Mouse (Mus musculus) gastrocnemius, postnatal 14 days (tissue): ENCODE data around the gene Foxp1. TPM values are rescaled to one million over a fixed set of nuclear protein-coding genes. Genes with fewer than 3 reads are reported as not detected.

Source experiments
- DNase-seq: peaks from one replicate; pipeline ENCODE4 v3.0.0; 2021; ENCODE audit warnings: mixed read lengths
- intact Hi-C: fragments of 180-260 bp; cut with DNase I; formaldehyde crosslinking; loops from one replicate; pipeline ENCODE4 v1.15.1; 2025; ENCODE audit warnings: low total_unique reads
- total RNA-seq, 2 experiments: library from RNA; stranded (reverse); gene quantifications; 2 replicates each; pipeline ENCODE4 v1.2.3; 2021

The Foxp1 gene
- total RNA-seq, 2 experiments from 2014 or later = 18.0 to 20.7 TPM

DNA sequence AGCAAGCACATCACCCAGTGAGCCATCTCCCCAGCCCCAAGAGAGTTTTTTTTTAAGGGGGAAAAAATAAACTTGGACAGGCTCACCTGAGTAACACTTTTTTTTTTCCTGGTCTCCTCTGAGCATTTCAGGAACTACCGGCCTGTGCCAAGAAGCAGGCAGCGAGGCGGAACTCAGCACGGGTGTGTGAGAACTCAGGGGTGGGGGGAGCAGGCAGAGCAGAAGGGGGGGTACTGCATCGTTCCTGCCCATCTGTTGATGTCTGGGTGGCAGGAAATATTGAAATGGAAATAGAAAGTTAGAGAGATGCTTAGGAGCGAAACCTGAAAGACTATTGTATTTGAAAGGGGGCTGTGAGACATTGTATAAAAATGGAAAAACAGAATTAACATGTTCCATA, 146.7 kb downstream of the Foxp1 start:
- DNase-seq = no peak
- intact Hi-C loops = no loop called here

DNA sequence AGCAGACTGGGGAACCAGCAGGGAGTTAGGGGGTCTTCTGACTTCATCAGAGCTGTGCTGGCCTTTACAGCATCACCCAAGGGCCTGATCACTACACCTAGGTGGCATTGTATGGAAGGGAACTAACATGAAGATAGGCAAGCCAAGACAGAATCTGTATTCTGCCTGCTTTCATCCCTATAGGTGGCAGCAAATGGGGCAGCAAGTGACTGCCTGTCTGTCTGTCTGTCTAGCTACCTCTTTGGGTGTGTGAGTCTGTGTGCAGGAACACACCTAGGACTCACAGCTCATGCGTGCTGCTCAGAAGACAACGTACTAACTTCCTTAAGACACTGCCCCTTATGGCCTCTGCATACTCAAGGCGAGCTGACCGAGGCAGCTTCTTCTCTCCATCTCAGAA, 147.1 kb downstream of the Foxp1 start:
- DNase-seq = no peak
- intact Hi-C loops = no loop called here

DNA sequence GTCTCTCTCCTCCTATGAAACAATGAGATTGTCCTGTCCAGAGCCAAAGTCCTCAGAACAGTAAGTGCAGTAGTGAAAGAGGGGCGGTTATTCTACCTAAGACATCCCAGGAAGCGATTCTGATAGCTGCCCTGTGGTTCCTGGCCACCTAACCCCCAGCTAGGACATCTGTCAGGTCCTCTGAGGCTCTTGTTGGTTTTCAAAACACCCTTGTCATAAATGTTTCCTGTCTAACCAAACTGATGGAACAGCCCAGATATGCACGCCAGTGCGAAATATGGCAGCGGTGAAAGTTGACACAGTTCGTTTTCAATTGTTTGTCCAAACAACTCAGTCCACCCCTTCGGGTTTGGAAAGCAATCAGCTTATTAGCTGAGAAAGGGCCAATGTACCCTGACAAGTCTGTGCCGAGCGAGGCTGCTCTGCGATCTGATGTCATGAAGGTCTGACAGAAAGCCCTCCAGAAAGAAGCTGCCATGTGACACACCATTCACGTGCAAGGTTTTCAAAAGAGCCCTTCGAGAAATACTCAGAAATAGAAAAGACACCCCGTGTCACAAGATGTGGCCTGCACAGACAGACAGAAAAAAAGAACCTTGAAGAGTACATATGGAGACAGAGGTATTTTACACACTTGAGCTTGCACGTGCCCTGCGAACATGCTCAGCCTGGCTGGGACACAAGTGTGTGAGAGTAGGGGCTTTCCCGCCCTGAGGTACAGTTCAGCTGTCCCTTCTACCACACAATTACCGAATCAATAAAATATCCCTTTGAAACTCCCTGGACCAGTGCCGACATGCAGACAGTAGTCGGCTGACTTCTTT, 147.9 kb downstream of the Foxp1 start:
- intact Hi-C loops = no loop called here
- DNase-seq = no peak

DNA sequence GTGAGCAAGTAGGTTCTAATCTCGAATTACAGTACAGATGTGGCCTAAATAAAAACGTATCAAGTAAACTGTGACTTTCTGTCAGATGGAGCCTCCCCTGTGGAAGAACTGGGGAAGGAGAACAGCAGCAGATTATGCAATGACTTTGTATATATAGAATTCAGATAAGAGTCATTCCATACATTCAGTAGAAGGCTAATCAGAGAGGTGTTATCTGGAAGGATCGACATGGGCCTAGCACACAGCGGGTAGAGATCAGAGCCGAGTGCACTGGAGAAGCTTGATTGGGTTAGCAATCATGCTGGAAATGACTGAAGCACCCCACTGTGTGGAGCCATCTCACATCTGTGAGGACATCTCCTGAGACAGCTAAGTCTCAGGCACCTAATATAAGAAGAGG, 150.1 kb downstream of the Foxp1 start:
- intact Hi-C loops = no loop called here
- no peak for DNase-seq

DNA sequence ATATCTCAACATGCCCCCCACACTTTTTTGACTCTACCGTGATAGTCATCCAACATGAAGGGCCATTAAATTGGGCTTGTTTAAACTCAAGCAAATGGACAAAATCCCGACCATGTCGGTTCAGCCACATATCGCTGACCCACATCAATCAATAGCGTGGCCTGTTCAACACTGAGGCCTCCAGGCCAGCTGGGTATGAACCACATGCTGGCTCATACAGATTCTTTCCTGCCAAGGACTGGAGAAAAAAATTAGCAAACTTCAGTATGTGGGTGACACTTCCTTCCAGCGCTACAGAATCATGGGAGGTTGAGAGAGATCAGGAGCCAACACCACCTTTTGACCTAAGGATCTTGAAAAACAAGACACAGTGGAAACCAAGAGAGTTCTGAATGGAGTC, 150.5 kb downstream of the Foxp1 start:
- intact Hi-C loops = no loop called here
- no peak for DNase-seq

DNA sequence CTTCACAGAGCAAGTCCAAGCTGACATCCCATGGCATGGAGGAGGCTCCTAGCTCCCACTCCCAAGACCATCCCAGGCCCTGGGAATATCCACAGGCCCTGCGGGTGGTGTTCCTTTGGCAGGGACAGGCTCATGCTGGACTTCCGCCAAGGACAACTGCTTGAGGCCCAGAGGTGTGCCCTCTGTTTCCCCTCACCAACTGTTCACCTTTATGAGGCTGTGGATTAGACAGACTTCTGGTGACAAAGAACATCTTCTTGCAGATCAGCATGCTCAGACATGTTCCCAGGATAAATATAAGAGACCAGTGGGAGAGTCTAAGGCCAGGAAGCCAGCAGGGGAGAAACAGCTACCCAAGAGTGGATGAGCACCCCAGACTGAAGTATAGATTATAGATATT, 152.6 kb downstream of the Foxp1 start:
- no peak for DNase-seq
- intact Hi-C loops = no loop called here

DNA sequence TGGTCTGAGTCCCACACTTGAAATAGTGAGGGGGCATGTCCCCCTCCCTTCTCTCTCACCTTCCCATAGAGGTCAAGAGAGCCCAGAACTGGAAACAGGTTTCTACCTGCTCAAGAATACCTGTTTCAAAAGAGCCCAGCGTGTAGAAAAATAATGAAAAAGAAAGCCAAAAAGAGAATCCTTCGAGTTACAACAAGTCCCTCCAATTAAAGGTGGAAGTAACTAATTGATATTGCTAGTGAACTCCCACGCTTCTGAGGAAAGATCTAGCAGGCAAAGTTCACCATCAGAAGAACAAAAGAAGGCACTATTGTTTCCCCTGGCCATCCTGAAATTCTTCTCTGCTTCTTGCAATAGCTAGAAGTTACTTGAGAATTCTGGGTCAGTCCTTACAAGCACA, 153.4 kb downstream of the Foxp1 start:
- DNase-seq = no peak
- intact Hi-C loops = no loop called here

DNA sequence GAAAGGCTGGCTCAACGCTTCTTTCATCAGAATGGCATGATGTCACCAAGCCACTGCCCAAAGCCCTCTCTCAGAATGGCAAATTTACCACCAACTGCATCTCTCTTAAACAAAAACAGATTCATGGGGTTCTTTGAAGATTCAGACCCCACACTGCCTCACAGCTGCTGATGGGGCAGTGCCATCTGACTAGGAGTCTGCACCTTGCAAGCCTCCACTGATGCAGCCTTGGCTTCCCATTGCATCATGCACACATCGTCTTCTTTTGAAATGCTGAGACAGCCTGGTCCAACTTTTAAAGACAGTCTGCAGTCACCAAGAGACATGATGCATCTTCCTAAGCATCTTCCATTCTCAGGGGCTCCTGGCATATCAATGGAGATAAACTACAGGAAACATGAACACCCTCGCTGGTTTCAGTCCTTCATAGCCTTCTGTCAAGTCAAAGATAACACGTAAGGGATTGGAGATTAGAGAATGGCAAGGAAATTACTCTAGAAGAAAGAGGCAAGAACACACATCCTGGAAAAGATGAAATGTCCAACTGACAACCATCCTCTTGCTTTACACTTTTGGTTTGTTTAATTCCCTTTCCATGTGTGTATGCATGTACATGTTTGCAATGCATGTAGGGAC, 154.3 kb downstream of the Foxp1 start:
- DNase-seq = no peak
- intact Hi-C loops = no loop called here

DNA sequence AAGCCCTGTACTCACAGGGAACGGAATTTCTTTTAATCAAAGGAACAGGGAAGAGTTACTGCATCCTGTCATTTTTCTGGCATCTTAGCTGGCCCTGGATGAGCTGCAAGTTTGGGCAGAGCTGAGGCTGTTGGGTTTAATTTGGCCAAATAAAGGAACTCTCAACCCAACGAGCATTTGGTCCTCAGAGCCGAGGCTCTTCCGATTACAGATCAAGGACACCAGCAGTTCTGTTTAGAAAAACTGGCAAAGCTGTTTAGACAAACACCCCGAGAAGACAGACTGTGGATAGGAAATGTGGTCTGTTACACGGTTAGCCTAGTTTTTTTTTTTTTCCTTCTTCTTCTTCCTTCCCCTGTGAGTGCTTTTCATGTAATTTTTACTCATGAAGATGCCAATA, 158.0 kb downstream of the Foxp1 start:
- intact Hi-C loops = no loop called here
- no peak for DNase-seq

DNA sequence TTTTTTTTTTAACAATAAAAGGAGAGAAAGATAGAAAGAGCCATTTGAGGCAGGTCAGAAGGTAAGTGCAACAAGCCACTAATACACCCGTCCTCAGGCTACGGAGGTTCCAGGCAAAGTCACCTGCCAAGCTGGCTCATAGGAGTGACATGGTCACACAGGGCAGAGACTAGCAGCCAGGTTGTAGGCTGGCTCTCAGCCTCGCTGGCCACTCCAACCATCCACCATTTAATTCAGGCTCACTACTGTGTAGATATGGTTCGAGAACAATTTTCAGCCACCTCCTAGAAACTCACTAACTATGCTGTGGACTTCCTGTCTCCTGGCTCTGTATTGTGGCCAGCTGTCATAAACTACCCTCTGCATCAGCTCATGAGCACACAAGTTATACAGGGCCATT, 161.9 kb downstream of the Foxp1 start:
- intact Hi-C loops = no loop called here
- no peak for DNase-seq

DNA sequence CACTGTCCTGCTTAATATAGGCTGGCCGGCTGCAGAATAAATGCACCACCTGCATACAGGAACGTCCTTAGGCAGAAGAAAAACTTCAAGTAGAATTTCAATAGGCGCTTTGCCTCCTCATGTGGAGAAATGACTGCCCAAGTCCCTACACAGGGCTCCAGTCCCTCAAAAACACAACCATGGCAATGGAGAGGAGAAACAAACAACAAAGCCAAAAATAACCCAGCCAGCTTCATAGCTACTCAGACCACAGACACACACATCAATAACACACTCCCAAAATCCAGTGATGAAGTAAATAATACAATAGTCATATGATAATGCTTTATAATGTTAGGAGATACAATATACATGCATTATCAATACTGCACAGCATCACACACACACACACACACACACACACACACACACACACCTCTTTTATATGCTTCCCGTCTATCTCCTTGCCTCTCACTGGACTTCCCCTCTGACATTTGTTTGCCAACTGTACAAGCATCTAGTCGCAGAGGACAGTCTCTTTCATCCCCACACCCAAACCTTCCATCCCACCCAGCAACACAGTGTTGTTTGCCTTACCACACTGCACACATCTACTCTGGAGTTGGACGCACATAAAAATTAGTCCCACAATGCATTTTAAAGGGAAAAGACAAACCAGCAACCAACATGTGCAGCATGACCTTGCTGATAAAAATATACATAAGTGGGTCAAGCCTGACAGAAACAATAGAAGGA, 162.6 kb downstream of the Foxp1 start:
- intact Hi-C loops = no loop called here
- no peak for DNase-seq

DNA sequence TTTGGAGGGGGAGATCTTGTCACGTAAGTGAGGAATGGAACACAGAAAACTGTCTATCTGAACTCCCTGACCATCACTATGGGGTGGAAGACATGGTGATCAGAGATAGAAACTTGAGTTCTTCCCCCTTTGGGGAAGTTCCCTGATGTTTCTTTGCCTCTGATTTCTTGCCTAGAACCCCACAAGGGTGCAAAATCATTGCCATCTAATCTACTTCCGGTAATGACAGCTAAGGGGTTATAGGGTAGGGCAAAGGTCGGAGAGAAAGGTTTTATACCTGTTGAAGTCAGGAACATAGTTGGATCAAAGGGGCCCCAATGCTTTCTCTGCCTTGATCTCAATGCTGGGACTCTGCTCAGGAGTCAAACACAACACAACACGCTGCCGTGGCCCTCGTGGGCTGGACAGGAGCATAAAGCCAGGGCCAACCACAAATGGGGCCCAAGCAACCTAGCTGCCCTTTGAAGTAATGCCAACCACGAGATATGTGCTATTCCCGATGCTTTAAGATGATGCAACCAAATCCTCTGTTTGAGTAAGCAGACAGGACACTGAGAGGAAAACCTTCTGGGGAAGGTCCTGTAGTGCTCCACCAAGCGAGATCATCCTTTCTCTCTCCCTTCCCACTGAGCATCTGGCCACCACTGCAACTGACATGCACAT, 163.4 kb downstream of the Foxp1 start:
- intact Hi-C loops = no loop called here
- DNase-seq = no peak

DNA sequence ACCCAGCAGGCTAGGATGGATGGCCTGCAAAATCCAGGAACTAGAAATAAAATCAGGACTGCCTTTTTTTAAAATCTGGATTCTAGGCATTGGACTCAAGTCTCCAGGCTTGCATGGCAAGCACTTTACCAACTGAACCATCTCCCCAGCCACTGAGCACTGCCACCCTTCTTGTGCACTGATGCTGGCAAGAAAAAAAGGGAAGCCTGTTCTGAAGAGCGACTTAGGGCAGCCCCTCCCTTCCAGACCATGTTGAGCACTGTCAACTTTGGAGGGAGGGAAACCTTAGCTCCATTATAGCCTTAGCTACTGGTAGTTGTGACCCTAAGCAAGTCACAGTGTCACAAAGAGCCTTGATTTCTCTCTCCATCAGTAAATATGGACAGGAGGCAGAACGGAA, 164.6 kb downstream of the Foxp1 start:
- intact Hi-C loops = no loop called here
- no peak for DNase-seq

DNA sequence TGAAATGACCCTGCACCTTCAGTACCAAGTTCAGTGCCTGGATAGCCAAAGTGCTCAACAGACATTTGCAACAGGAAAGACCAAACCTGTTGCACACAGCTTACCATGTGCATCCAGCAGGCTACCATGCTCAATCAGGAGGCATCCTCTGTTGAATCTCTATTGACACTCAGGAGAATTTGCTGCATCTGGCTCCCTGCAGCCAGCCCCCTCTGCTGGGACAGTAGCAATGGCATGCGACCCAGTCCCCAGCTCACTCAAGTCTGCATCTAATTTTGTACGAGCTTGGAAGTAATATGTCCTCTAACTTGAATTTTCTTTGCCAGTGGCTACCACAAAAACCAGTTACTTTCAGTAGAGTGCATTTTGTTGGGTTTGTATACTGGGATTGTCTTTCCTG, 168.2 kb downstream of the Foxp1 start:
- no peak for DNase-seq
- intact Hi-C loops = no loop called here

DNA sequence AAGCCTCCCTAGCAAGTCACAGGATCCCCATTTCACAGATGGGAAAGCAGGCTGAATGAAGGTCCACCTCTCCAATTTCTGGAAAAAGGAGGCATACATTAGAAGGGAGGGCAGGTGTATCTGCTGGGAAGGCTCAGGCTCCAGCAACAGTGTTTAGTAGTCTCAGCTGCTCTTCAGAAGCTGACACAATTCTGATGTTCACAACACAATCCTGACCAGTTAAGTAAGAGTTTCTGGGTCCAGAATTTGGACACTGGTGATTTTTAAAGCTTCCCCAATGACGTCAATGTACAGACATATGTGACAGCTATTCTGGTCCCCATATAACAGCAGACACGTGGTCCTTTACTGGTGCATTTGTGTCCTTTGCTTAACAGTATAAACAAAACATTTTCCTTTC, 169.1 kb downstream of the Foxp1 start:
- no peak for DNase-seq
- intact Hi-C loops = no loop called here

DNA sequence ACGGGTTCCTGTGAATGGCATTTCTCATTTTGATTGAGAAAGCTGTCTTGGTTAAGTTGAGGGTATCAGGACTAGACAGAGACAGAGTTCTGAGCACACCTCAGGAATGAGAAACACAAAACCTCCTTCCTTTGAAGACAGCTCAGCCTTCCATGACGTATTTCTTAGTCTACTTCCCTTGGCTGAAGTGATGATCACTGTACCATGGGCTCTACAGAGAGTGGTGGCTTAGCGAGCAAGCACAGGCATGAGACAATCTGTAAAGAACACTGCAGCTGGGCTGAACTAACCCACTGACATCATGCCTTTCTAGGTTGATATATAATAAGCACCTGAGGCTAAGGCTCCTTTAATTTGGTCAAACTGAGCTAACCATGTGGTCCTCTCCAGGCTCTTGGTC, 172.0 kb downstream of the Foxp1 start:
- DNase-seq = no peak
- intact Hi-C loops = no loop called here

DNA sequence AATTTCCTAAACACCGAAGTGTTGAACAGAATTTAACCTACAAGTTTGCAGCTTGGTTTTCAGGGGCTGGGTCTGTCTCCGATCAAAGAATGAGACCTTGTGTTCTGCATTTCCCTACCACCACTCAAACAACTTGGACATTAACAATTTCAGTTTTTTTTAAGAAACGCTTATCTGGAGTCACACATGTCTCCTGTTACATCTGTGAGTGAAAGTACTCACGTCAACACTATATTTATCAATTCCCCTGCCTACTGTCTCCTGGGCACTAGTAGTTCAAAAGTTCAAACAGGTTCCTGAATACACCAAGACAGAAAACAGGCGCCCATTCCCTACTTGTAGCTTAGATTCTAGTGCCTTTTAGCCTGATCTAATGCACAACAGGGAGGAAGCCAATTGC, 172.4 kb downstream of the Foxp1 start:
- DNase-seq = no peak
- intact Hi-C loops = no loop called here

DNA sequence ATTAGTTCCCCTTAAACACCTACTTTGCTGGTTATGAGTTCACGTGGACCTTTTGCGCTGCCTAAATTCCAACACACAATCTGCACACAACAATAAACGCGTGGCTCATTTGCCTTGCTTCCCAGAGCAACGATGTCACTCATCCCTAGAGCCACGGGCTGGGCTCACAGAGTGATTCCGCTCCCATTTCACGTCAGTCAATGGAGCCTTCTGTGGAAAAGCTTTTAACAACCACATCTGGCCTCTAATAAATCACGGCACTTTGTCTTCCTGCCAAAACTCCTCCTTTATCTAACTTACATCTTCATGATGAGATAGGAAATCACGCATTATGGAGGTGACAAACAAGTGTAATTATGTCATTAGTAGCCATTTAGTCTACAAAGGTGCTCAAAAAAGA, 174.7 kb downstream of the Foxp1 start:
- intact Hi-C loops = no loop called here
- no peak for DNase-seq

DNA sequence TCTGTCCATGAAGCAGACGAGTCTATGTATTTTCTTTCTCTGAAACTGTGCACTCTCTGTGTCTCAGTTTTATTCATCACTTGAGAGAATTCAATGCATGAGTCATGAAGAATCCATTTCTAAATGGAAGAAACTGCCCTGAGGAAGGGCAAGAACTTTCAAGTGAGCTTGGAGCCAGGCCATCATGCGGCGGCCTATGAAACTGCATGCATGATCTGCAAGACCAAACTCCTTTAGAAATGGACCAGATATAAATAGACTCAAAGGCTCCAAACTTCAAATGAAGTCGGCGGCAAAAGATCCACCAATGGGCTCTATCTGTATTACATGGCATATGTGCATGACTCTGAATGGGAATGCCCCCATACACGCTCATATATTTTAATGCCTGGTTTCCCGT, 177.6 kb downstream of the Foxp1 start:
- intact Hi-C loops = no loop called here
- DNase-seq = no peak

DNA sequence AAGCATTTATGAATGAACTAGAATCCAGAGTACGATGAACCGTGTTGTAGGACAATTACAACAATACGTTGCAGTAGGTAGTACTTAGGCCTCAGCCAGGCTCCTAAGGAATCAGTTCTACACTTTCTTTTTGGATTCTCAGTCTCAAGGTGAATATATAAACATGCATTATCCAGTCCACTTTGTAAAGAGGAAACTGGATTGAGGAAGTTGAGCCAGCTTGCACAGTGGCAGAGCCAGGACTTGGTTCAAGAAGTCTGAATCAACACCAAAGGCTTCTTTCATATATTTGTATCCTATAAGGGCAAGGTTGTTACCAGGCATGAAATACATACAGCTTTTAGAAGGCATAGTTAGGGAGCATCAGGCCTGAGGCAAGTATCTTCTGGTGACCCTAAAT, 178.2 kb downstream of the Foxp1 start:
- no peak for DNase-seq
- intact Hi-C loops = no loop called here
